Mouse (Mus musculus): ENCODE results near the gene Ppp2r3a.
A peak's percentile ranks its signal among the peaks of the same experiment; 100 is the strongest.

Gene Ppp2r3a

GRCm38 (mm10) chr9:101074332-101075021 is 177.1 kb downstream of the Ppp2r3a start:
- DNase-seq (ENCODE audit: low spot score in 2 of 2), result peak; percentile 72 to 85

- DNase-seq (ENCODE audit: low spot score in 2 of 2), result no peak
These were observed 177.6 kb downstream of the Ppp2r3a start, which contains the start of gene Msl2 for GRCm38 (mm10) chr9:101073987-101074331. Gene Msl2 (plus strand): TSS chr9:101074101.

DNA sequence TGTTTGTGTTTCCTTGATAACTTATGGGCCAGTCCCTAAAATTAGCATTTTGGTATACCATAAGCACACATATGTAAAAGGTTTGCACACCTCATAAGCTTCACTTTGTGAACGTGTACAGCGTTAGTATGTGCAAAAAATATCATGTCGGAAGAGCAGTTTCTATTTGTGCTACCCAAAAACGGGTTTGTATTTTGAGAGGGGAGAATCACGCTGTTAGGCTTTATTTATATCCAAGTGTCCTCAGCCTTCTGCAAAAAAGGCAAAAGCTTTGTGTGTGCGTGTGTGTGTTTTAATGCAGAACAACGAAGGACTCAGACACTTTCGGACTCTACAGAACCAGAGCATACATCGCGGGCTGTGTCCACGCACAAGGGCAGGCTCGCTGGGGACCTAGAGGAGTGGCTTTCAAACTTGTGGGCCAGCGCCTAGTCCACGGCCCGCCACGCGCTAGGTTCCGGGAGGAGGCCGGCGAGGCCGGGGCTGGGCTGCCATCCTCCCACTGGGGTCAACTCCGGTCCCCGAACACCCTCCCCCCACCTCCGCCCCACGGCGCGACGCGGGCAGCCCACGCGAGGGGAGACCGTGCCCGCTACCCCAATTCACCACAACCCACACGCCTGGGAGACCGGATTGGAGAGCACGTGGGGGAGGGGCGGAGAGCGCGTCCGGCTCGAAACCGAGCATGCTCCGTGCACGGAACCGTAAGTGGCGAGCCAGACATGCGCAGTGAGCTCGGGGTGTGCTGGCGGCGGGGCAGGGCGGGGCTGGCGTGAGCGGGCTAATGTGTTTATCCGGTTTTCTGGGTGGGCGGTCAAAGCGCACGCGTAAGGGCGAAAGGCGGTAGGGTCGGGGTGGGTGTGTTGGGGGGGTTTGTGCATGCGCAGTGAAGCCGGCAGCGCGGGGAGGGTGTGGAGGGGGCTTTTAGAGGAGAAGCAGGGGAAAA is 178.3 kb downstream of the Ppp2r3a start:
- DNase-seq (ENCODE audit: low spot score in 2 of 2), result peak; percentile 97 to 98

DNA sequence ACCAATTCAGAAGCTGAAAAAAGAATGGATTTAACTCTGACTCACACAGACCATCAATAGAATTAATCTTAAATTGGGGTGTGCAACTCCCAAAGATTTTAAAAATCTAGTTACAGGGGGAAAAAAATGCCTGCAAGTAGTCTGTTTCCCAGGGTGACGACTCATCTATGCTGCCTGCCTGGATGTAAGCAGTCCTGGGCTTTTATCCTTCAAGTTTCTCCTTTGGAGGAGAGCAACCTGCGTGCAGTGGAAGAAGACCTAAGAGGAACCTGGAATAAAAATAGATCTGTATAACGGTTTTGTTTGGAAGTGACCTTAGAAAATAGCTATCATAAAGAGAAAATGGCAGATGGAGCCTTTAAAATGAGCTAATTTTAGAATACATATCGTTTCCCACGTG is 179.1 kb downstream of the Ppp2r3a start:
- DNase-seq (ENCODE audit: low spot score in 2 of 2), result no peak

DNA sequence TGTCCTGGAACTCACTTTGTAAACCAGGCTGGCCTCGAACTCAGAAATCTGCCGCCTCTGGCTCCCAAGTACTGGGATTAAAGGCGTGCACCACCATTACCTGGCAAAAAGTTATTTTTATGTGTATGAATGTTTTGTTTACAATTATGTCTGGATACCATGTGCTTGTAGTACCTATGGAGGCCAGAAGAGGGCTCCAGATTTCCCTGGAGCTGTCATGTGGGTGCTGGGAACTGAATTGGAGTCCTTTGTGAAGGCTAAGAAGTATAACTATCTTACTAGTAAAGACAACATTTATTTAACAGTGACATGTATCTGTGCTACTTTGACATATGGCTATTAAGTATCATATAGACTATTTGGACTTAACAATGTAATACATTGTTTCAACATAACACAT is 181.8 kb downstream of the Ppp2r3a start:
- no peak for DNase-seq (ENCODE audit: low spot score in 2 of 2)

- DNase-seq (ENCODE audit: low spot score in 2 of 2), result no peak
These were observed 186.5 kb downstream of the Ppp2r3a start for GRCm38 (mm10) chr9:101065076-101065602.

- DNase-seq (ENCODE audit: low spot score in 2 of 2), result no peak
These were observed 189.3 kb downstream of the Ppp2r3a start for GRCm38 (mm10) chr9:101062253-101062780.

GRCm38 (mm10) chr9:101061035-101061434 is 190.6 kb downstream of the Ppp2r3a start:
- DNase-seq (ENCODE audit: low spot score in 2 of 2), result peak; percentile 41 to 76

DNA sequence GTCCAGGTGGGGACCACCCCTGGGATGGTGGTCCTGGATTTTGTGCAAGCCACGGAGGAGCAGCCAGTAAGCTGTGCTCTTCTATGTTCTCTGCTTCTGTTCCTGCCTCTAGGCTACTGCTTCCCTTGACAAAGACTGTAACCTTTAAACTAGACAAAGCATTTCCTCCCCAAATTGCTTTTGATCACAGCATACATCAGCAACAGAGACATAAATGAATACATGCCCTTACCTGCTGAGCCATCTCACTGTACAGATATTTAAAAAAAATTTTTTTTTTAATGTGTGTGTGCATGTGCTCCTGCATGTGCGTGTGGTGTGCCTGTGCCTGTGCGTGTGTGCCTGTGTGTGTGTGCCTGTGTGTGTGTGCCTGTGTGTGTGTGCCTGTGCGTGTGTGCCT is 194.4 kb downstream of the Ppp2r3a start:
- DNase-seq (ENCODE audit: low spot score in 2 of 2), result no peak
